Mouse (Mus musculus) midbrain, embryonic 14.5 days (tissue): ENCODE results near the gene Ccdc22. TPM values are rescaled to one million over a fixed set of nuclear protein-coding genes. Genes with fewer than 3 reads are reported as not detected.

Experiments used
- ATAC-seq: fragments of 200-750 bp; cut with Nextera tagmentation; 2 replicates; pipeline ENCODE4 v1.8.0; 2017; ENCODE audit warnings: moderate number of reproducible peaks, moderate library complexity; ENCODE audit not compliant: low FRiP score, low TSS enrichment
- DNase-seq: peaks from one replicate; pipeline ENCODE4 v3.0.0-alpha.2; 2015
- H3K27ac ChIP-seq: fragments of 300-500 bp; sonication (generic); replicated peaks from 2 replicates; pipeline ENCODE4 v1.5.1; 2014; ENCODE audit warnings: mild to moderate bottlenecking, low read depth, low read length, moderate library complexity
- H3K27me3 ChIP-seq: fragments of 300-500 bp; sonication (generic); 2 replicates; pipeline ENCODE4 v1.6.1; 2014; ENCODE audit warnings: low read length, control low read depth, mixed read lengths; ENCODE audit not compliant: control insufficient read depth, insufficient read depth
- H3K36me3 ChIP-seq: fragments of 300-500 bp; sonication (generic); 2 replicates; pipeline ENCODE4 v1.6.1; 2014; ENCODE audit warnings: low read length, control low read depth; ENCODE audit not compliant: control insufficient read depth, insufficient read depth
- H3K4me1 ChIP-seq: fragments of 300-500 bp; sonication (generic); 2 replicates; pipeline ENCODE4 v1.6.1; 2014; ENCODE audit warnings: mild to moderate bottlenecking, antibody characterized with exemption, low read length, control low read depth; ENCODE audit not compliant: control insufficient read depth, insufficient read depth
- H3K4me2 ChIP-seq: fragments of 300-500 bp; sonication (generic); 2 replicates; pipeline ENCODE4 v1.6.1; 2014; ENCODE audit warnings: mild to moderate bottlenecking, low read length, moderate library complexity
- H3K4me3 ChIP-seq: fragments of 300-500 bp; sonication (generic); replicated peaks from 2 replicates; pipeline ENCODE4 v1.5.1; 2014; ENCODE audit warnings: low read depth, low read length
- H3K9ac ChIP-seq: fragments of 300-500 bp; sonication (generic); replicated peaks from 2 replicates; pipeline ENCODE4 v1.6.1; 2014; ENCODE audit warnings: mild to moderate bottlenecking, low read length, moderate library complexity
- H3K9me3 ChIP-seq: fragments of 300-500 bp; sonication (generic); 2 replicates; pipeline ENCODE4 v1.6.1; 2016; ENCODE audit warnings: low read length, control low read depth, mixed read lengths; ENCODE audit not compliant: control insufficient read depth
- WGBS: fragments of 180-500 bp; shearing (Covaris S2); extraction: QIAGEN DNeasy Blood & Tissue Kit; methylation state at CpG from one replicate; pipeline ENCODE4 v1.1.7; 2014; 5-methylcytosine and 5-hydroxymethylcytosine counted together
- polyA plus RNA-seq: library from polyadenylated mRNA; unstranded; fragments of >200 nt; fragmentation: Nextera tagmentation; extraction: Ambion mirVana; gene quantifications from 2 replicates; pipeline ENCODE4 v1.2.1, GENCODE M21; 2014

Ccdc22 gene
- polyA plus RNA-seq, 1 experiment from 2014 or later = 29.8 TPM

DNA sequence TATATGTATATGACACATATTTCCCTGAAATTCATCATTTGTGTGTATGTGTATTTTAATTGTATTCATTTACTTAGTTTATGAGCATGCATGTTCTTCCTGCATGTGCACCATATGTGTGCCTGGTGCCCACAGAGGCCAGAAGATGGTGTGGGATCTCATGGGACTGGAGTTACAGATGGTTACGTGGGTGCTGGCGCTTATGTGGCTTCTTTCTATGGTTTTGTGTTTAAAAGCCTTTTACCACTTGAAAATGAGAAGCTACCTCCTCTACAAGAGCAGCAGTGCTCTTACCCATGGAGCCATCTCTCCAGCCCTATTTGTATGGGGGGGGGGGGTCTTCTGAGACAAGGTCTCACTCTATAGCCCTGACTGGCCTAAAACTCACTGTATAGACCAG is 24.2 kb downstream of the Ccdc22 start:
- DNase-seq (no peak), ATAC-seq (no peak)
- WGBS = 94% methylated on average over 2 of the region's 2 CpGs
- Histone ChIP-seq H3K27me3 (no peaks in the 10 kb centered on the region), H3K36me3 (no peaks in the 10 kb centered on the region), H3K9ac (no peak overlapping the region), H3K9me3 (no peaks in the 10 kb centered on the region), H3K4me1 (no peaks in the 10 kb centered on the region), H3K27ac (no peak overlapping the region), H3K4me2 (no peak overlapping the region), H3K4me3 (no peak overlapping the region)

DNA sequence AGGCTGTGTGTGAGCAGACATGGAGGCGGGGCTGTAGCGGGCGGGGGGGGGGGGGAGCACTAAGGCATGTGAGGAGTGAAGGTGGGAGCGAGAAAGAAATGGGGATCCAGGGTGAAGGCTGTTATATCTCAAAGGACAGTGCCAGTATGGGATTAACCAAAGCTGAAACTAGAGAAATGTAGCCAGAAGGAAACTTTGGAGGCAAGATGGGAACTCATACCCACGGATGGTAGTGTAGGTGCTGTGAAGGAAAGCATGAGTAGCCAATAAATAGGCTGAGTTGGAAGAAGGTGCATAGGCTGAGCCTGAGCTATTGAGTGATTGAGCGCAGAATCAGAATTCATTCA is 30.5 kb downstream of the Ccdc22 start:
- Histone ChIP-seq H3K27ac (peak overlapping the region; percentile 89), H3K27me3 (no peaks in the 10 kb centered on the region), H3K36me3 (no peaks in the 10 kb centered on the region), H3K4me1 (peaks cover 14% of the 10 kb centered on the region; the same call in 1 of the 2 replicates), H3K4me3 (peak overlapping the region; percentile 52), H3K9ac (no peak overlapping the region; the same call in 1 of the 2 replicates), H3K9me3 (no peaks in the 10 kb centered on the region), H3K4me2 (peak overlapping the region; percentile 48)
- DNase-seq (no peak), ATAC-seq (no peak)
- whole genome bisulfite sequencing = 20% methylated on average over 5 of the region's 6 CpGs

DNA sequence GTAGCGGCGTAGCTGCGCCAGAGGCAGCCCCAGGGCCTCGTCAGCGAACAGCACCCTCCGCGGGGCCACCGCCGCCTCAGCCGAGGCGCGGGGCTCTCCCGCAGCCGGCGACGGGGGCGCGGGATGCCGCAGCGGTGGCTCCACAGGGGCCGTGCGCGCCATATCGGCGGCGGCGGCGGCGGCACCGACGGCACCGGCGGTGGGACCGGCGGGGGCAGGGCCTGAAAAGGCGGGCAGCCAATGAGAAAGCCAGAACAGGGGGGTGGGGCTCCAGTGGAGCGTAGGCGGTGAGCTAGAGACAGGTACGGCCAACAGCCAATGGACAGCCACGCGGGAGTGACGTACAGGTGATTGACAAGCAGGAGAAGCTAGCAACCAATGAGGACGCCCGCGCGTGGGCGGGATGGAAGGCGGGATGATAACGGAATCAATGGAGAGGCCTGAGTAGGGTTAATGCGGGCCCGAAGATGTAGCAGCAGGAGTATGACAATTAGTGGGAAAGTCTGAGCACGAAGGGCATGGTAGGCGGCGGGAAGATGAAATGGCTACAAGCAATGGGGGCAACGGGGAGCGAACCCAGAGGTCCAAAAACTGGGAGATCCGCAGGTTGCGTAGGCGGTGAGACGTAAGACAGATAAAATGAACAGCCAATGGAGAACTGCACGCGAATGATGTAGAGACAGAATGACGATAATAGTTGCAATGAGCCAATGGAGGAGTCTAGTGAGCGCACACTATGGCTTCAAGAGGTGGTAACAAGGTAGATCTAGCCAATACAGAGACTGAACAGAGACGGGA is 31.0 kb downstream of the Ccdc22 start, which contains the start of gene Ppp1r3f:
Ppp1r3f (minus strand) TSS at position 197 of the 798 bp plus-strand sequence.
- DNase-seq (peak; percentile 94), ATAC-seq (peak; percentile 97)
- Histone ChIP-seq H3K9me3 (no peaks in the 10 kb centered on the region), H3K9ac (peak within 1 kb of the TSS; percentile 68), H3K27ac (peak within 1 kb of the TSS; percentile 89), H3K4me3 (peak within 1 kb of the TSS; percentile 52), H3K4me1 (peaks cover 14% of the 10 kb centered on the region; the same call in 1 of the 2 replicates), H3K27me3 (no peaks in the 10 kb centered on the region), H3K4me2 (peak within 1 kb of the TSS; percentile 58), H3K36me3 (no peaks in the 10 kb centered on the region)
- 22% methylated on average over 65 of the region's 65 CpGs for WGBS

DNA sequence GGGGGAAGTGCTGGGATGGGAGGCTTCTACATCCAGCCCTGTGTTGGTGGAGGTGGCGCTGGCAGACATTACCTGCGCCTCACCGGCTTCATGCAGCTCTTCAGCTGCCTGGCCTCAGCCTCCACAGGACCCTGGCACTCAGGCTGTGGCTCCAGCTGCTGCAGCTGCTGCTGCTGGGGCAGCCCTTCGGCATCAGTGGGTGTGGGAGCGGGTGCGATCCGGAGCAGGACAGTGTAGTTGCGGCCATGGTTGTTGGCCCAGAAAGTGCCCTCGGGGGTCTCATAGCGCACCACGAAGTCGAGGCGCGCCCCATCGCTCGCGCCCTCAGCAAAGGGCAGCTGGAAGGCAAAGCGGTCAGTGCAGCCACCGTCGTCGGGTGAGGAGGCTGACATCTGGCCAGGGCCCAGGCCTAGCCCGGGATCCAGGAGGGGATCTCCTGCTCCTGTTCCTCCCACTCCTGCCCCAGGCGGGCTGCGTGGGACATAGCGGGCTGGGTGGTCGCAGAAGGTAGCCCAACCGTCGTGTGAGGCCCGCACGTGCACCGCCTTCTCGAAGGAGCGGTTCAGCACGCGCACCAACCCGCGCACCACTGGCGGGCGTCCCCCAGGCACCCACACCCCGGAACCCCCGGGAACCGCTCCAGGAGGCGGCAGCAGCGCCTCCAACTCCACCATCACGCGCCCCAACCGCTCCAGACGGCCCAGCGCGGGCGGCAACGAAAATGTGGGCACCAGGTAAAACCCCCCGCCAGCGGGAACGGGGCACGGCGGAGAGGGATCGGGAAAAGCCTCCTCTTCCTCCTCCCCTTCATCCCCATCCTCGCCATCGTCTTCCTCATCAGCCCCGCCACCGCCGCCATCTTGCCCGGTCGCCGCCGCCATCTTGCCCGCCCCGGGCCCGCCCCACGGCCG is 31.9 kb downstream of the Ccdc22 start, which contains the start of gene Foxp3:
Foxp3 (plus strand) TSS at position 469 of the 911 bp plus-strand sequence.
- ATAC-seq (peak; percentile 75), DNase-seq (peak; percentile 25)
- WGBS = 37% methylated on average over 68 of the region's 72 CpGs
- H3K27me3 ChIP-seq = no peaks in the 10 kb centered on the region
- H3K4me3 ChIP-seq = peak within 1 kb of the TSS; percentile 52
- H3K36me3 ChIP-seq = no peaks in the 10 kb centered on the region
- H3K9me3 ChIP-seq = no peaks in the 10 kb centered on the region
- H3K9ac ChIP-seq = peak within 1 kb of the TSS; percentile 68
- H3K4me2 ChIP-seq = peak within 1 kb of the TSS; percentile 58
- H3K4me1 ChIP-seq = peaks cover 14% of the 10 kb centered on the region; the same call in 1 of the 2 replicates
- H3K27ac ChIP-seq = peak within 1 kb of the TSS; percentile 89

DNA sequence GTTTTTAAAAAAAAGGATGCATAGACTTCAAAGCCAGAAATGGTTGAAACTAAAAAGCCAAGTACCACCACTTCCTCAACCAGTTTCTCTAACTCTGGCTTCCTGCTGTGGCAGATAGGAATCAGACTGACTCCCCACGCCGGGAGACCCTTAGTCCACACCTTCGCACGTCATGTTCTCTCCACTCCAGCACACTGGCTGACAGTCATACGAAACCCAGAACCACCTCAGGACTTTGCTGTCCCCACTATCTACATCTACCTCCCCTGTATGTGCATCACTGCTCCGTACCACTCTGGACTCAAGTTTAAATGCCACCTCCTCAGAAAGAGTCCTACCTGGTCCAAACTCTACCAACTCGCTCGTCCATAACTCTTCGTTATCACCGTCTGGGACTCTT is 32.9 kb downstream of the Ccdc22 start:
- no peak overlapping the region for H3K4me3 ChIP-seq
- H3K36me3 ChIP-seq = no peaks in the 10 kb centered on the region
- no peak for DNase-seq
- 88% methylated on average over 10 of the region's 10 CpGs for WGBS
- no peaks in the 10 kb centered on the region for H3K9me3 ChIP-seq
- peak overlapping the region; percentile 58 for H3K4me2 ChIP-seq
- peaks cover 14% of the 10 kb centered on the region; the same call in 1 of the 2 replicates for H3K4me1 ChIP-seq
- no peak overlapping the region for H3K9ac ChIP-seq
- H3K27me3 ChIP-seq = no peaks in the 10 kb centered on the region
- H3K27ac ChIP-seq = no peak overlapping the region
- no peak for ATAC-seq

DNA sequence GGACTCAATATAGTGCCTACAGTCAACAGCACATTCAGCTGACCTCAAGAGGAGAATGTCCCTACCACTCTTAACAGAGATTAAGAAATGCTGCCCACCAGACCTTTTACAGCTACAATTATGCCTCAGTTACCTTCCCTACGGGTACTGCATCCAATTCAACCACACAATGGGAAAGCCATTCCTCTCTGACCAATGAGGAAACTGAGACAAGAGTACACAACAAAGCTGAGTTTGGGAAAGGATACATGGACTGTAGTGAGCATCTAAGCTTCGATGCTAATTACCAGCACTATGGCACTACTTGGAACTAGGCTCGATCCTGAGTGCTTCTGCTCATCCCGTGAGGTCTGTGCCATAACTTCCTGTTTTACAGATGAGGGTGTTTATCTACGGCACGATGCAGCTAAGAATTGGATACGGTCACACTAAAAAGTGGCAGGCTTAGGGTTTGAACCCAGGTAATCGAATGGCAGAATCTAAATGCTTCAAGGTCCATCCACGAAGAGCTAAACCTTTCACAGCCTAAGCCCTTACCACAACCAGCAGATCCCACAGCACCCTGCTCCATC is 33.7 kb downstream of the Ccdc22 start:
- no peaks in the 10 kb centered on the region for H3K27me3 ChIP-seq
- H3K36me3 ChIP-seq = no peaks in the 10 kb centered on the region
- H3K4me3 ChIP-seq = no peak overlapping the region
- no peak overlapping the region for H3K27ac ChIP-seq
- no peak for DNase-seq
- 93% methylated on average over 9 of the region's 9 CpGs for WGBS
- no peak overlapping the region for H3K9ac ChIP-seq
- H3K4me1 ChIP-seq = peaks cover 14% of the 10 kb centered on the region; the same call in 1 of the 2 replicates
- H3K4me2 ChIP-seq = no peak overlapping the region
- no peak for ATAC-seq
- H3K9me3 ChIP-seq = no peaks in the 10 kb centered on the region

DNA sequence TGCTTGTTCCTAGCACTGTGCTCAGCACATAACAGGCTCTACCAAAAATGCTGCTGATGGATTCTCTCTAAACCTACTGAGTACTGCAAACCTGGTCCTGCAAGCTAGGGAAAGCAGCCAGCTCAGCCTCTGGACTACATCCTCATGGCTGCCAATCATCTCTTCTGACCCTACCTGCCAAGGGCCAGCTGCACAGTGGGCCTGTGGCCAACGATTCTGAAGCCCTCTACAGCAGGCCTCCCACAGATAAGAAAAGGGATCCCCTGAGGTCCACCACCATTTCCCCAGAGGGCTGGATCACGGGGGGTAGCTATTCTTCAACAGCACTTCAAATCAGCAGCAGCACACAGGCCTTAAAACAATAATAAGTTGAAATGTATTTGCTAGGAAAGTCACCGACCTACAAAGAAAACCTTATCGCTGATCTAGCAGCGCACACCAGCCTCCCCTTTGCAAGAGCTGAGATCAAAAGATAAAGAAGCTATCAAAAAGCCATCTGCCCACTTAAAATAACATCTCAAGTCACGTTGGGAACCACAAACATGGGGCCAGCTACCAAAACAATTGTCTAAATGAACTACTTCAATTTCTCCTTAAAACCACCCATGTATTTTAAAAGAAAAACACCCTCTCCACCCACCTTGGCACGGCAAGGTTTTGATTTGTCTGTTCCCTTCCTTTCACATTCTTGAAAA is 34.7 kb downstream of the Ccdc22 start:
- no peak overlapping the region for H3K4me2 ChIP-seq
- no peak overlapping the region for H3K9ac ChIP-seq
- no peak overlapping the region for H3K27ac ChIP-seq
- DNase-seq = no peak
- no peaks in the 10 kb centered on the region for H3K9me3 ChIP-seq
- WGBS = 61% methylated on average over 7 of the region's 7 CpGs
- H3K36me3 ChIP-seq = no peaks in the 10 kb centered on the region
- no peak overlapping the region for H3K4me3 ChIP-seq
- ATAC-seq = no peak
- no peaks in the 10 kb centered on the region for H3K27me3 ChIP-seq
- peaks cover 14% of the 10 kb centered on the region; the same call in 1 of the 2 replicates for H3K4me1 ChIP-seq

DNA sequence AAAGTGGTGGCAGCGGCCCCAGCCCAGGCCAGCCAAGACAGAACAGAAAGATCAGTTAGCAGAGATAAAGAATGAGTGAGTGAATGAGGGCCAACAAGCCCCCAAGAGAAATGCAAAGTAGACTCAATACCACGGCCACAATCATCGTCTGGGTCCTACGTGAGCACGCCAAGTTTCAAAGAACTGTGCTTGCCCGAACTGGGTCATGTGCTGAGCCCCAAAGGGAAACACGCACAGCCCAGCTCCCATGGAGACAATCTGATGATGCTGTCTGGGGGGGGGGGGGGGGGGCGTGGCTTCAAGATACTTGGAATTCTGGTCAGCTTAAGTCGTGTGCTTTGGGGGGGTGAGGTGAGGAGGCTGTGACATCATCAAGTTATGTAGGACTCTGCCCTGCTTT is 37.8 kb downstream of the Ccdc22 start:
- DNase-seq (no peak), ATAC-seq (no peak; the same call in 1 of the 2 replicates)
- no peaks in the 10 kb centered on the region for H3K27me3 ChIP-seq
- H3K4me2 ChIP-seq = no peak overlapping the region
- 0 out of 2 replicates have a peak, but pooled peaks cover 11% of the 10 kb centered on the region for H3K4me1 ChIP-seq
- H3K27ac ChIP-seq = no peak overlapping the region
- H3K4me3 ChIP-seq = no peak overlapping the region
- no peak overlapping the region for H3K9ac ChIP-seq
- no peaks in the 10 kb centered on the region for H3K36me3 ChIP-seq
- 76% methylated on average over 8 of the region's 9 CpGs for WGBS
- H3K9me3 ChIP-seq = no peaks in the 10 kb centered on the region
